Mouse (Mus musculus): ENCODE data around the gene 4930524B15Rik.
"Not testable (repeated sequence)": the region's sequence is repeated elsewhere in the genome, so short reads cannot be mapped to it uniquely, and the experiment has no call there.

- not testable (repeated sequence) for TF ChIP-seq CTCF (IDR thresholded peaks at IDR 0.05; ENCODE audit: borderline replicate concordance, control insufficient read depth, extremely low read depth, insufficient read depth, low read length, poor library complexity); POLR2A (IDR thresholded peaks at IDR 0.05; ENCODE audit: control insufficient read depth, extremely low read depth, insufficient read depth, low read length, poor library complexity)
Observed at GRCm38 (mm10) chr11:31982247-31982943, 17.0 kb downstream of the 4930524B15Rik start.
